In genomic region chr6:92460750-92461149, GRCm38 (mm10) we compare ENCODE assay signal across 24 mouse cellular contexts.
DNase-seq lines count a peak whose midpoint lies in the region; ATAC-seq lines count a peak whose summit lies in the region.
"Had no signal": no experiment of that assay in that cellular context is flagged by ENCODE, and none has a peak within 500 bp of the region (broad histone marks: within the 10 kb centered on the region; RNA-seq: fewer than 3 reads in every experiment).

No protein-coding gene starts in this region.

- H3K27ac ChIP-seq in hindbrain, embryonic 13.5 days: peak overlapping the region; percentile 73
- no peak overlapping the region; the same call in 1 of the 2 replicates for H3K27ac ChIP-seq in hindbrain, embryonic 16.5 days (ENCODE audit: low read depth, low read length)
- H3K27ac ChIP-seq in neural tube, embryonic 13.5 days (replicated peaks): peak overlapping the region; percentile 65
- H3K27ac ChIP-seq in midbrain, embryonic 15.5 days: peak overlapping the region; percentile 77
- H3K27ac ChIP-seq: embryonic facial prominence, embryonic 13.5 days; forebrain, embryonic 13.5 days; gastrocnemius, adult 2 months; limb, embryonic 15.5 days; liver, embryonic 14.5 days; lung, embryonic 15.5 days had no signal

- WGBS in hindbrain, embryonic 13.5 days: 52% methylated on average over 2 of the region's 2 CpGs
- 51% methylated on average over 2 of the region's 2 CpGs for WGBS in hindbrain, embryonic 16.5 days
- 42% methylated on average over 2 of the region's 2 CpGs for WGBS in neural tube, embryonic 13.5 days
- 42% methylated on average over 2 of the region's 2 CpGs for WGBS in midbrain, embryonic 15.5 days

- H3K27me3 ChIP-seq in hindbrain, embryonic 13.5 days: no peaks in the 10 kb centered on the region
- no peaks in the 10 kb centered on the region for H3K27me3 ChIP-seq in hindbrain, embryonic 16.5 days (replicated peaks; ENCODE audit: control insufficient read depth, insufficient read depth, low read length)
- H3K27me3 ChIP-seq in neural tube, embryonic 13.5 days: no peaks in the 10 kb centered on the region
- no peaks in the 10 kb centered on the region for H3K27me3 ChIP-seq in midbrain, embryonic 15.5 days (replicated peaks)
- H3K27me3 ChIP-seq: embryonic facial prominence, embryonic 13.5 days; forebrain, embryonic 13.5 days; limb, embryonic 15.5 days; lung, embryonic 15.5 days had no signal

- H3K9ac ChIP-seq in hindbrain, embryonic 13.5 days: no peak overlapping the region
- no peak overlapping the region for H3K9ac ChIP-seq in hindbrain, embryonic 16.5 days (ENCODE audit: low read depth, low read length)
- H3K9ac ChIP-seq in neural tube, embryonic 13.5 days: no peak overlapping the region
- H3K9ac ChIP-seq in midbrain, embryonic 15.5 days: no peak overlapping the region
- H3K9ac ChIP-seq: embryonic facial prominence, embryonic 13.5 days; forebrain, embryonic 13.5 days; limb, embryonic 15.5 days; liver, embryonic 14.5 days; lung, embryonic 15.5 days had no signal

- peaks cover 61% of the 10 kb centered on the region for H3K4me1 ChIP-seq in hindbrain, embryonic 13.5 days (replicated peaks)
- peaks cover 29% of the 10 kb centered on the region for H3K4me1 ChIP-seq in hindbrain, embryonic 16.5 days (ENCODE audit: control insufficient read depth, insufficient read depth, low read depth, low read length)
- H3K4me1 ChIP-seq in neural tube, embryonic 13.5 days (replicated peaks): peaks cover 54% of the 10 kb centered on the region
- peaks cover 32% of the 10 kb centered on the region for H3K4me1 ChIP-seq in midbrain, embryonic 15.5 days

- H3K4me3 ChIP-seq in hindbrain, embryonic 13.5 days: no peak overlapping the region
- no peak overlapping the region for H3K4me3 ChIP-seq in hindbrain, embryonic 16.5 days (ENCODE audit: low read length)
- H3K4me3 ChIP-seq in neural tube, embryonic 13.5 days: no peak overlapping the region
- no peak overlapping the region for H3K4me3 ChIP-seq in midbrain, embryonic 15.5 days
- H3K4me3 ChIP-seq: embryonic facial prominence, embryonic 13.5 days; erythroblast, embryonic 14.5 days; forebrain, embryonic 13.5 days; gastrocnemius, adult 2 months; limb, embryonic 15.5 days; lung, embryonic 15.5 days; myocyte had no signal

- ATAC-seq in hindbrain, embryonic 13.5 days (ENCODE audit: low FRiP score): no peak
- ATAC-seq in hindbrain, embryonic 16.5 days: no peak
- no peak for ATAC-seq in neural tube, embryonic 13.5 days (ENCODE audit: low read depth)
- 0 out of 2 replicates have a peak, but pooled peaks have one; percentile 4 for ATAC-seq in midbrain, embryonic 15.5 days (replicated peaks)
- ATAC-seq: CD4-positive, CD25-positive, alpha-beta regulatory T cell, adult 4 months; forebrain, embryonic 13.5 days had no signal

- H3K4me2 ChIP-seq in hindbrain, embryonic 13.5 days: no peak overlapping the region
- no peak overlapping the region for H3K4me2 ChIP-seq in hindbrain, embryonic 16.5 days (ENCODE audit: low read length)
- H3K4me2 ChIP-seq in neural tube, embryonic 13.5 days: no peak overlapping the region
- no peak overlapping the region for H3K4me2 ChIP-seq in midbrain, embryonic 15.5 days
- H3K4me2 ChIP-seq: embryonic facial prominence, embryonic 13.5 days; forebrain, embryonic 13.5 days; limb, embryonic 15.5 days; lung, embryonic 15.5 days had no signal

- no peaks in the 10 kb centered on the region for H3K9me3 ChIP-seq in hindbrain, embryonic 13.5 days
- no peaks in the 10 kb centered on the region for H3K9me3 ChIP-seq in hindbrain, embryonic 16.5 days (ENCODE audit: control insufficient read depth, low read length)
- H3K9me3 ChIP-seq in neural tube, embryonic 13.5 days: no peaks in the 10 kb centered on the region
- no peaks in the 10 kb centered on the region for H3K9me3 ChIP-seq in midbrain, embryonic 15.5 days
- H3K9me3 ChIP-seq: embryonic facial prominence, embryonic 13.5 days; forebrain, embryonic 13.5 days; limb, embryonic 15.5 days; lung, embryonic 15.5 days had no signal

- no peaks in the 10 kb centered on the region for H3K36me3 ChIP-seq in hindbrain, embryonic 13.5 days
- H3K36me3 ChIP-seq in hindbrain, embryonic 16.5 days (ENCODE audit: control insufficient read depth, insufficient read depth, low read length): no peaks in the 10 kb centered on the region
- H3K36me3 ChIP-seq in neural tube, embryonic 13.5 days: no peaks in the 10 kb centered on the region
- H3K36me3 ChIP-seq in midbrain, embryonic 15.5 days (replicated peaks): no peaks in the 10 kb centered on the region
- H3K36me3 ChIP-seq: embryonic facial prominence, embryonic 13.5 days; limb, embryonic 15.5 days; lung, embryonic 15.5 days had no signal

- no peak for DNase-seq in neural tube, embryonic 10.5 days (ENCODE audit: extremely low spot score, low spot score)
- DNase-seq in urinary bladder, adult 2 months (ENCODE audit: low spot score): no peak
- DNase-seq in left cerebral cortex, adult 18-20 months (ENCODE audit: low spot score in 2 of 2): no peak
- DNase-seq: cerebellum, adult 2 months; cerebellum, postnatal 25 days; embryo, embryonic 11 days; gastrocnemius, adult 2 months; kidney, postnatal 10 days; layer of hippocampus, postnatal 36 days; lung, postnatal 4 days; thymus, adult 2 months; thymus, postnatal 4 days had no signal
